Mouse (Mus musculus) liver, embryonic 11.5 days (tissue): Measurements from ENCODE around the gene Tubg1. TPM values are rescaled to one million over a fixed set of nuclear protein-coding genes. Genes with fewer than 3 reads are reported as not detected.

Experiments
- ATAC-seq: fragments of 200-750 bp; cut with Nextera tagmentation; replicated peaks from 2 replicates; pipeline ENCODE4 v1.8.0; 2017; ENCODE audit warnings: moderate number of reproducible peaks, mild to moderate bottlenecking, moderate TSS enrichment, moderate library complexity; ENCODE audit not compliant: low FRiP score
- DNase-seq: peaks from one replicate; pipeline ENCODE4 v3.0.0-alpha.2; 2017; ENCODE audit warnings: low spot score
- H3K27ac ChIP-seq: fragments of 300-500 bp; sonication (generic); 2 replicates; pipeline ENCODE4 v1.5.1; 2014; ENCODE audit warnings: mild to moderate bottlenecking, low read depth, low read length, control low read depth
- H3K27me3 ChIP-seq: fragments of 300-500 bp; sonication (generic); replicated peaks from 2 replicates; pipeline ENCODE4 v1.6.1; 2014; ENCODE audit warnings: low read length, mixed read lengths; ENCODE audit not compliant: control insufficient read depth, insufficient read depth
- H3K36me3 ChIP-seq: fragments of 300-500 bp; sonication (generic); 2 replicates; pipeline ENCODE4 v1.6.1; 2014; ENCODE audit warnings: mild to moderate bottlenecking, low read length, moderate library complexity, mixed read lengths; ENCODE audit not compliant: control insufficient read depth, insufficient read depth
- H3K4me1 ChIP-seq: fragments of 300-500 bp; sonication (generic); replicated peaks from 2 replicates; pipeline ENCODE4 v1.6.1; 2014; ENCODE audit warnings: low read length, mixed read lengths; ENCODE audit not compliant: control insufficient read depth, insufficient read depth
- H3K4me2 ChIP-seq: fragments of 300-500 bp; sonication (generic); 2 replicates; pipeline ENCODE4 v1.6.1; 2014; ENCODE audit warnings: mild to moderate bottlenecking, control low read depth, moderate library complexity
- H3K4me3 ChIP-seq: fragments of 300-500 bp; sonication (generic); 2 replicates; pipeline ENCODE4 v1.5.1; 2014; ENCODE audit warnings: low read depth, low read length, control low read depth
- H3K9ac ChIP-seq: fragments of 300-500 bp; sonication (generic); 2 replicates; pipeline ENCODE4 v1.6.1; 2014; ENCODE audit warnings: low read depth, low read length, control low read depth
- H3K9me3 ChIP-seq: fragments of 300-500 bp; sonication (generic); 2 replicates; pipeline ENCODE4 v1.6.1; 2016; ENCODE audit warnings: low read length, inconsistent platforms, mixed read lengths; ENCODE audit not compliant: control insufficient read depth
- WGBS: fragments of 180-500 bp; shearing (Covaris S2); extraction: QIAGEN DNeasy Blood & Tissue Kit; methylation state at CpG from one replicate; pipeline ENCODE4 v1.1.7; 2014; 5-methylcytosine and 5-hydroxymethylcytosine counted together
- microRNA-seq: library from miRNA; unstranded; fragments of <30 nt; microRNA quantifications from one replicate; pipeline ENCODE4, GENCODE M21; 2017; ENCODE audit warnings: borderline number of aligned reads
- polyA plus RNA-seq: library from polyadenylated mRNA; unstranded; fragments of >200 nt; fragmentation: Nextera tagmentation; extraction: Ambion mirVana; gene quantifications from 2 replicates; pipeline ENCODE4 v1.2.1, GENCODE M21; 2014

The Tubg1 gene
- polyA plus RNA-seq, 1 experiment from 2014 or later = 82.3 TPM

- 32% methylated on average over 9 of the region's 9 CpGs for WGBS
- no peak overlapping the region; the same call in 1 of the 2 replicates for H3K9ac ChIP-seq
- H3K36me3 ChIP-seq = no peaks in the 10 kb centered on the region
- peak overlapping the region; percentile 40; the same call in 1 of the 2 replicates for H3K4me3 ChIP-seq
- peaks cover 40% of the 10 kb centered on the region for H3K4me1 ChIP-seq
- ATAC-seq = no peak
- no peaks in the 10 kb centered on the region for H3K9me3 ChIP-seq
- peak overlapping the region; percentile 73 for H3K4me2 ChIP-seq
- DNase-seq = no peak
- H3K27ac ChIP-seq = peak overlapping the region; percentile 9; the same call in 1 of the 2 replicates
- H3K27me3 ChIP-seq = peaks cover 95% of the 10 kb centered on the region
Measured at GRCm38 (mm10) chr11:101174389-101174745, 54.6 kb downstream of the Tubg1 start.

- no peaks in the 10 kb centered on the region for H3K36me3 ChIP-seq
- H3K27ac ChIP-seq = peak within 1 kb of the TSS; percentile 9; the same call in 1 of the 2 replicates
- peaks cover 34% of the 10 kb centered on the region for H3K4me1 ChIP-seq
- no peak for ATAC-seq
- peaks cover 88% of the 10 kb centered on the region for H3K27me3 ChIP-seq
- peak within 1 kb of the TSS; percentile 73 for H3K4me2 ChIP-seq
- no peaks in the 10 kb centered on the region for H3K9me3 ChIP-seq
- 30% methylated on average over 14 of the region's 14 CpGs for WGBS
- no peak within 1 kb of the TSS; the same call in 1 of the 2 replicates for H3K9ac ChIP-seq
- no peak for DNase-seq
- peak within 1 kb of the TSS; percentile 40 for H3K4me3 ChIP-seq
Measured at GRCm38 (mm10) chr11:101174851-101175628, 55.3 kb downstream of the Tubg1 start, which contains the start of gene Ccr10. Ccr10 (minus strand) TSS chr11:101175443.

DNA sequence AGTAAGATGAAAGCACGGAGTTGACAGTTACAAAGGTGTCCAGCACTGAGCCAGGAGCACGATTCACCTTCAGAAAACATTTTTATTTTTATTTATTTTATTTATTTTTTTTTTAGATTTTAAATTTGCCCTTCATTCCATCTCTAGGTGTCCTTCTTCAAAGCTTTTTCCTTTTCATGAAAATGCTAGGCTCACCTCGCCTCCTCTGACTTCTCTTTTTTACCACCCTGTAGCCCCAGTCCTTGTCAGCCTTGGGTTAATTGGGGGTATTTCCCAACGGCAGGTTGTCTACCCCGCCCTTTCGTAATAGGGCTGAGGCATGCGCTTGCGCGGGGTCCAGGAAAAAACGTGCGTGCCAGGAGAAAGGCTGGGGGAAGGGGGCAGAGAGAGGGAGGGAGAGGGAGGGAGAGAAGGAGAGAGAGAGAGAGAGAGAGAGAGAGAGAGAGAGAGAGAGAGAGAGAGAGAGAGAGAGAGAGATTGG is 55.9 kb downstream of the Tubg1 start:
- DNase-seq (no peak), ATAC-seq (no peak)
- H3K4me1 ChIP-seq = peaks cover 30% of the 10 kb centered on the region
- H3K36me3 ChIP-seq = no peaks in the 10 kb centered on the region
- no peak overlapping the region for H3K9ac ChIP-seq
- 16% methylated on average over 11 of the region's 11 CpGs for WGBS
- H3K4me2 ChIP-seq = peak overlapping the region; percentile 48
- H3K9me3 ChIP-seq = no peaks in the 10 kb centered on the region
- H3K27me3 ChIP-seq = peaks cover 81% of the 10 kb centered on the region
- peak overlapping the region; percentile 31 for H3K4me3 ChIP-seq
- H3K27ac ChIP-seq = no peak overlapping the region

Small RNA genes within 50 kb of the gene (microRNA-seq; reads per million reads assigned to microRNA genes)
- not detected for gene Gm27626

Other genes with a start within 250 kb of the Tubg1 start
- 52.9 and 57.3 TPM in 2 replicates for gene Stat3, start 180.4 kb upstream of the Tubg1 start, polyA plus RNA-seq
- 22.6 and 23.3 TPM in 2 replicates for gene Cavin1, start 149.1 kb upstream of the Tubg1 start, polyA plus RNA-seq
- gene Atp6v0a1, start 110.5 kb upstream of the Tubg1 start, polyA plus RNA-seq = 55.4 and 60.0 TPM in 2 replicates
- 7.7 and 8.0 TPM in 2 replicates for gene Naglu, start 49.9 kb upstream of the Tubg1 start, polyA plus RNA-seq
- 0.12 and 0.27 TPM in 2 replicates for gene Hsd17b1, start 41.5 kb upstream of the Tubg1 start, polyA plus RNA-seq
- gene Coasy, start 37.4 kb upstream of the Tubg1 start, polyA plus RNA-seq = 43.3 and 45.8 TPM in 2 replicates
- 45.3 and 45.6 TPM in 2 replicates for gene Mlx, start 32.7 kb upstream of the Tubg1 start, polyA plus RNA-seq
- gene Psmc3ip, start 24.5 kb upstream of the Tubg1 start, polyA plus RNA-seq = 40.7 and 42.8 TPM in 2 replicates
- gene Retreg3, start within 50 bp of the Tubg1 start, polyA plus RNA-seq = 11.5 and 12.2 TPM in 2 replicates
- gene Tubg2, start 36.0 kb downstream of the Tubg1 start, polyA plus RNA-seq = 1.3 and 1.8 TPM in 2 replicates
- 0.34 and 0.40 TPM in 2 replicates for gene Cntnap1, start 50.6 kb downstream of the Tubg1 start, polyA plus RNA-seq
- 3.4 and 3.8 TPM in 2 replicates for gene Plekhh3, start 51.4 kb downstream of the Tubg1 start, polyA plus RNA-seq
- gene Ccr10, start 55.5 kb downstream of the Tubg1 start, polyA plus RNA-seq = 0.10 TPM in 1 of 2 replicates, not detected in the other
- 11.8 and 12.4 TPM in 2 replicates for gene Ezh1, start 106.5 kb downstream of the Tubg1 start, polyA plus RNA-seq
- 62.4 and 64.2 TPM in 2 replicates for gene Ramp2, start 126.1 kb downstream of the Tubg1 start, polyA plus RNA-seq
- 158 and 163 TPM in 2 replicates for gene Vps25, start 133.8 kb downstream of the Tubg1 start, polyA plus RNA-seq
- gene Wnk4, start 140.6 kb downstream of the Tubg1 start, polyA plus RNA-seq = 18.5 and 19.7 TPM in 2 replicates
- 1.2 and 1.4 TPM in 2 replicates for gene Cntd1, start 159.1 kb downstream of the Tubg1 start, polyA plus RNA-seq
- gene Coa3, start 159.2 kb downstream of the Tubg1 start, polyA plus RNA-seq = 190 and 197 TPM in 2 replicates
- 134 and 148 TPM in 2 replicates for gene Becn1, start 182.3 kb downstream of the Tubg1 start, polyA plus RNA-seq
- gene Psme3, start 196.3 kb downstream of the Tubg1 start, polyA plus RNA-seq = 201 and 221 TPM in 2 replicates
- 2.9 and 3.2 TPM in 2 replicates for gene Aoc2, start 205.1 kb downstream of the Tubg1 start, polyA plus RNA-seq
- gene Aoc3, start 210.7 kb downstream of the Tubg1 start, polyA plus RNA-seq = 0.08 TPM in 1 of 2 replicates, not detected in the other
- gene G6pc, start 247.6 kb downstream of the Tubg1 start, polyA plus RNA-seq = not detected in 2 replicates